Mouse (Mus musculus) midbrain, embryonic 16.5 days (tissue): ENCODE results near the gene Ptpn5. TPM values are rescaled to one million over a fixed set of nuclear protein-coding genes. Genes with fewer than 3 reads are reported as not detected.

Experiments
- ATAC-seq: fragments of 200-750 bp; cut with Nextera tagmentation; 2 replicates; pipeline ENCODE4 v1.8.0; 2017; ENCODE audit warnings: moderate TSS enrichment
- H3K27ac ChIP-seq: fragments of 300-500 bp; sonication (generic); 2 replicates; pipeline ENCODE4 v1.5.1; 2014; ENCODE audit warnings: mild to moderate bottlenecking, low read length, mixed read lengths
- H3K27me3 ChIP-seq: fragments of 300-500 bp; sonication (generic); 2 replicates; pipeline ENCODE4 v1.6.1; 2014; ENCODE audit warnings: low read depth, low read length, mixed read lengths; ENCODE audit not compliant: control insufficient read depth, insufficient read depth
- H3K36me3 ChIP-seq: fragments of 300-500 bp; sonication (generic); 2 replicates; pipeline ENCODE4 v1.6.1; 2014; ENCODE audit warnings: mild to moderate bottlenecking, low read length, moderate library complexity, mixed read lengths; ENCODE audit not compliant: control insufficient read depth, insufficient read depth
- H3K4me1 ChIP-seq: fragments of 300-500 bp; sonication (generic); 2 replicates; pipeline ENCODE4 v1.6.1; 2014; ENCODE audit warnings: mild to moderate bottlenecking, low read length, mixed read lengths; ENCODE audit not compliant: control insufficient read depth, insufficient read depth
- H3K4me2 ChIP-seq: fragments of 300-500 bp; sonication (generic); 2 replicates; pipeline ENCODE4 v1.6.1; 2014; ENCODE audit warnings: mild to moderate bottlenecking, low read length, mixed read lengths
- H3K4me3 ChIP-seq: fragments of 300-500 bp; sonication (generic); 2 replicates; pipeline ENCODE4 v1.5.1; 2014; ENCODE audit warnings: low read depth, mild to moderate bottlenecking, low read length, moderate library complexity, mixed read lengths
- H3K9ac ChIP-seq: fragments of 300-500 bp; sonication (generic); 2 replicates; pipeline ENCODE4 v1.6.1; 2014; ENCODE audit warnings: low read depth, low read length, mixed read lengths
- H3K9me3 ChIP-seq: fragments of 300-500 bp; sonication (generic); replicated peaks from 2 replicates; pipeline ENCODE4 v1.6.1; 2014; ENCODE audit warnings: mild to moderate bottlenecking, low read length, mixed read lengths; ENCODE audit not compliant: control insufficient read depth, poor library complexity, severe bottlenecking
- WGBS: fragments of 180-500 bp; shearing (Covaris S2); extraction: QIAGEN DNeasy Blood & Tissue Kit; methylation state at CpG from one replicate; pipeline ENCODE4 v1.1.7; 2014; 5-methylcytosine and 5-hydroxymethylcytosine counted together
- polyA plus RNA-seq: library from polyadenylated mRNA; unstranded; fragments of >200 nt; fragmentation: Nextera tagmentation; extraction: Ambion mirVana; gene quantifications from 2 replicates; pipeline ENCODE4 v1.2.1, GENCODE M21; 2015

Ptpn5 gene
- polyA plus RNA-seq, 1 experiment from 2014 or later = 194 TPM

GRCm38 (mm10) chr7:47103671-47104414, 29.6 kb downstream of the Ptpn5 start:
- no peaks in the 10 kb centered on the region for H3K27me3 ChIP-seq
- H3K4me2 ChIP-seq = no peak overlapping the region
- no peak overlapping the region for H3K9ac ChIP-seq
- peaks cover 9% of the 10 kb centered on the region for H3K36me3 ChIP-seq
- no peak overlapping the region for H3K4me3 ChIP-seq
- no peaks in the 10 kb centered on the region for H3K9me3 ChIP-seq
- 78% methylated on average over 1 of the region's 1 CpGs for WGBS
- H3K27ac ChIP-seq = no peak overlapping the region
- no peak for ATAC-seq
- H3K4me1 ChIP-seq = no peaks in the 10 kb centered on the region

GRCm38 (mm10) chr7:47102970-47103369, 30.5 kb downstream of the Ptpn5 start:
- no peak overlapping the region for H3K4me3 ChIP-seq
- no peaks in the 10 kb centered on the region for H3K27me3 ChIP-seq
- WGBS = 76% methylated on average over 2 of the region's 2 CpGs
- H3K9me3 ChIP-seq = no peaks in the 10 kb centered on the region
- no peak overlapping the region for H3K4me2 ChIP-seq
- no peak overlapping the region for H3K27ac ChIP-seq
- no peak for ATAC-seq
- H3K9ac ChIP-seq = no peak overlapping the region
- H3K36me3 ChIP-seq = peaks cover 8% of the 10 kb centered on the region
- no peaks in the 10 kb centered on the region for H3K4me1 ChIP-seq

GRCm38 (mm10) chr7:47100615-47101014, 32.9 kb downstream of the Ptpn5 start:
- Histone ChIP-seq H3K4me1 (no peaks in the 10 kb centered on the region), H3K27me3 (no peaks in the 10 kb centered on the region), H3K4me3 (no peak overlapping the region), H3K4me2 (no peak overlapping the region), H3K36me3 (peaks cover 8% of the 10 kb centered on the region; the same call in 1 of the 2 replicates), H3K9me3 (no peaks in the 10 kb centered on the region), H3K9ac (no peak overlapping the region), H3K27ac (no peak overlapping the region)
- 67% methylated on average over 6 of the region's 6 CpGs for WGBS
- no peak for ATAC-seq

- Histone ChIP-seq H3K27me3 (no peaks in the 10 kb centered on the region), H3K4me2 (no peak overlapping the region), H3K9me3 (no peaks in the 10 kb centered on the region), H3K4me3 (no peak overlapping the region), H3K36me3 (peaks cover 7% of the 10 kb centered on the region; the same call in 1 of the 2 replicates), H3K4me1 (no peaks in the 10 kb centered on the region), H3K9ac (no peak overlapping the region), H3K27ac (no peak overlapping the region)
- ATAC-seq = no peak
- WGBS = 84% methylated on average over 7 of the region's 7 CpGs
Observed at GRCm38 (mm10) chr7:47099306-47099705, 34.2 kb downstream of the Ptpn5 start.

- ATAC-seq = no peak
- H3K4me2 ChIP-seq = no peak overlapping the region
- no peak overlapping the region for H3K9ac ChIP-seq
- H3K27ac ChIP-seq = no peak overlapping the region
- H3K9me3 ChIP-seq = no peaks in the 10 kb centered on the region
- WGBS = 63% methylated on average over 7 of the region's 7 CpGs
- no peaks in the 10 kb centered on the region for H3K27me3 ChIP-seq
- no peak overlapping the region for H3K4me3 ChIP-seq
- no peaks in the 10 kb centered on the region for H3K4me1 ChIP-seq
- peaks cover 9% of the 10 kb centered on the region; the same call in 1 of the 2 replicates for H3K36me3 ChIP-seq
Observed at GRCm38 (mm10) chr7:47098044-47098443, 35.4 kb downstream of the Ptpn5 start.

- H3K4me3 ChIP-seq = no peak overlapping the region
- H3K4me1 ChIP-seq = no peaks in the 10 kb centered on the region
- H3K36me3 ChIP-seq = peaks cover 9% of the 10 kb centered on the region; the same call in 1 of the 2 replicates
- H3K4me2 ChIP-seq = no peak overlapping the region
- H3K9me3 ChIP-seq = no peaks in the 10 kb centered on the region
- 74% methylated on average over 2 of the region's 2 CpGs for WGBS
- H3K27ac ChIP-seq = no peak overlapping the region
- no peak for ATAC-seq
- H3K9ac ChIP-seq = no peak overlapping the region
- no peaks in the 10 kb centered on the region for H3K27me3 ChIP-seq
Observed at GRCm38 (mm10) chr7:47094969-47095368, 38.5 kb downstream of the Ptpn5 start.

GRCm38 (mm10) chr7:47093935-47094334, 39.5 kb downstream of the Ptpn5 start:
- ATAC-seq = no peak
- Histone ChIP-seq H3K4me2 (no peak overlapping the region), H3K4me1 (no peaks in the 10 kb centered on the region), H3K4me3 (no peak overlapping the region), H3K9ac (no peak overlapping the region), H3K27ac (no peak overlapping the region), H3K9me3 (no peaks in the 10 kb centered on the region), H3K36me3 (peaks cover 18% of the 10 kb centered on the region), H3K27me3 (no peaks in the 10 kb centered on the region)
- WGBS = 85% methylated on average over 5 of the region's 5 CpGs

GRCm38 (mm10) chr7:47085075-47085474, 48.4 kb downstream of the Ptpn5 start:
- ATAC-seq = no peak
- 80% methylated on average over 1 of the region's 1 CpGs for WGBS
- Histone ChIP-seq H3K9ac (no peak overlapping the region), H3K36me3 (peaks cover 29% of the 10 kb centered on the region), H3K27me3 (no peaks in the 10 kb centered on the region), H3K4me2 (no peak overlapping the region), H3K4me3 (no peak overlapping the region), H3K4me1 (no peaks in the 10 kb centered on the region), H3K27ac (no peak overlapping the region), H3K9me3 (no peaks in the 10 kb centered on the region)

GRCm38 (mm10) chr7:47081277-47081676, 52.2 kb downstream of the Ptpn5 start:
- Histone ChIP-seq H3K36me3 (peaks cover 28% of the 10 kb centered on the region), H3K4me3 (no peak overlapping the region), H3K27ac (no peak overlapping the region), H3K9me3 (no peaks in the 10 kb centered on the region), H3K27me3 (no peaks in the 10 kb centered on the region), H3K4me2 (no peak overlapping the region), H3K9ac (no peak overlapping the region), H3K4me1 (no peaks in the 10 kb centered on the region)
- WGBS = 55% methylated on average over 6 of the region's 6 CpGs
- ATAC-seq = no peak
